Mouse (Mus musculus) heart, adult 2 months (tissue): ENCODE data around the gene P2ry6.

ENCODE experiments used
- CTCF ChIP-seq: fragments of 200-600 bp; IDR thresholded peaks from 2 replicates; pipeline ENCODE4 v1.8.1; 2022; ENCODE audit warnings: antibody characterized with exemption, mild to moderate bottlenecking, moderate library complexity
- POLR2A ChIP-seq: fragments of 200-500 bp; IDR thresholded peaks from 2 replicates; pipeline ENCODE4 v1.6.1; 2011; ENCODE audit warnings: mild to moderate bottlenecking, low read depth, low read length, control low read depth; ENCODE audit not compliant: insufficient read depth

- TF ChIP-seq CTCF, result no peak
- no peak for TF ChIP-seq POLR2A
Observed at GRCm38 (mm10) chr7:100997215-100997614, 22.8 kb upstream of the P2ry6 start.
